Mouse (Mus musculus) olfactory bulb, adult 2 months (tissue): ENCODE results near the gene Ciz1. TPM values are rescaled to one million over a fixed set of nuclear protein-coding genes. Genes with fewer than 3 reads are reported as not detected.

Experiments
- H3K27ac ChIP-seq: fragments of 200-500 bp; 2 replicates; pipeline ENCODE4 v1.5.1; 2012; ENCODE audit warnings: low read depth, low read length; ENCODE audit not compliant: insufficient read depth
- H3K4me1 ChIP-seq: fragments of 200-500 bp; 2 replicates; pipeline ENCODE4 v1.6.1; 2012; ENCODE audit warnings: low read length; ENCODE audit not compliant: control insufficient read depth, insufficient read depth
- H3K4me3 ChIP-seq: fragments of 200-500 bp; 2 replicates; pipeline ENCODE4 v1.5.1; 2012; ENCODE audit warnings: mild to moderate bottlenecking, low read depth, low read length, moderate library complexity; ENCODE audit not compliant: insufficient read depth
- CTCF ChIP-seq: fragments of 200-500 bp; IDR thresholded peaks from 2 replicates; pipeline ENCODE4 v1.5.1; 2012; ENCODE audit warnings: low read depth, mild to moderate bottlenecking, low read length, moderate library complexity; ENCODE audit not compliant: insufficient read depth
- POLR2A ChIP-seq: fragments of 200-500 bp; IDR thresholded peaks from 2 replicates; pipeline ENCODE4 v1.6.1; 2012; ENCODE audit warnings: mild to moderate bottlenecking, low read depth, low read length, moderate library complexity; ENCODE audit not compliant: insufficient read depth
- WGBS: fragments of 180-500 bp; shearing (Covaris S2); methylation state at CpG from one replicate; pipeline ENCODE4 v1.1.7; 2018; 5-methylcytosine and 5-hydroxymethylcytosine counted together
- polyA plus RNA-seq: library from polyadenylated mRNA; stranded (reverse); fragments of >200 nt; gene quantifications from 2 replicates; pipeline ENCODE4 v1.2.4, GENCODE M21; 2012; ENCODE audit warnings: low replicate concordance; ENCODE audit not compliant: missing spikeins, insufficient read depth, insufficient read length

The Ciz1 gene
- polyA plus RNA-seq, 1 experiment, result not detected

DNA sequence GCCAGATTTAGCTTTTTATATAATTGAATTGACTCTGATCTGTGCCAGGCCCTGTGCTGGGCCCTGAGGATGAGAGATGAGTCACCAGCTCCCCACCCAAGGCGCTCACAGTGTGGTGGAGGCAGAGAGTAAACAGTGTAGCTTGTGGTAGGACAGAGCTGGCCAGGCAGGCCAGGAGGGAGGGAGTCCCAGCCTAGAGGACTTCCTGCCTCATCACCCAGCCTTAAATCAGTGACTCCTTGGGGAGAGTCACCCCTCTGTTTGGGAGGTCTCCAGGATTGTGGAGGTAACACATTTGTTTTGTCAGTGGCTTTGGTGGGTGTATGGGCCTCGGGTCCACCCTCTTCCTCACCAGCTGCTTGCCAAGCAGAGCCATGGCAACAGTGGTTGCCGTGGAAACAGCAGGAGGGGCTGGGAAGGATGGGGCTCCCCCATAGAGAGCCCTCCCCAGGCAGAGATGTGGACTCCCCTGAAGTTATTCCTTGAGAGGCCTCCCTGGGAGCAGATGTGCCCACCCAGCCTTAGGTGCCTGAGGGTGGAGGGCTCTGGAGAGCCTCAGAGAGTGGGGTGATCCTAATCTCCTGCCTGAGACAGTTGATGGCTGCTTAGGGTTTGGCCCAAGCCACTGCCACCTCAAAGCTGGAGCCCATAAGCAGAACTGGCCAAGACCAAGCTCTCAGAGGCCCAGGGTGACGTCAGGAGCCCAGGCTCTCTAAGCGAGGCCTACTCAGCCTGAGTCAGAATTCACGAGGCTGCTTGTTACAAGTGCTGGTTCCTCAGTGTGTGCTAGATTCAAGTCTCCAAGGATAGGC, 9.4 kb upstream of the Ciz1 start:
- Histone ChIP-seq H3K4me3 (no peak overlapping the region), H3K4me1 (peaks cover 62% of the 10 kb centered on the region)
- TF ChIP-seq CTCF (no peak), POLR2A (no peak)

DNA sequence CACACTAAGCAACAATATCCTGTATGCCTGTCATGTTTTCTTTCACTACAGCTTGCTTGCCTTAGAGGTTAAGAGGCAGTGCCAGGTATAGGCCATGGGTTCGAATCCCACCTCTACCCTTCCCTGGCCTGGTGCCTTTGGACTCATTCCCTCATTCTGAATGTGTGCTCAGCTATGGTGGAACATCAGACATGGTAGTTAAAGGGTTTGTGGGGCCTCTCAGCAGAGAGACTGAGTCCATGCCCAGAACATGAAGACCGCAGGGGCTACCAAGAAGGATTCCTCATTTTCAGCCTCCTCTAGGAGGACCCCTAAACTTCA, 8.8 kb upstream of the Ciz1 start:
- WGBS, result 95% methylated on average over 2 of the region's 2 CpGs
- Histone ChIP-seq H3K4me3 (no peak overlapping the region), H3K4me1 (peaks cover 65% of the 10 kb centered on the region), H3K27ac (peak overlapping the region; percentile 97)
- TF ChIP-seq CTCF (no peak), POLR2A (no peak)

More for the DNA sequence above, 9.4 kb upstream of the Ciz1 start:
- WGBS, result 21% methylated on average over 6 of the region's 6 CpGs
- H3K27ac ChIP-seq, result peak overlapping the region; percentile 97

DNA sequence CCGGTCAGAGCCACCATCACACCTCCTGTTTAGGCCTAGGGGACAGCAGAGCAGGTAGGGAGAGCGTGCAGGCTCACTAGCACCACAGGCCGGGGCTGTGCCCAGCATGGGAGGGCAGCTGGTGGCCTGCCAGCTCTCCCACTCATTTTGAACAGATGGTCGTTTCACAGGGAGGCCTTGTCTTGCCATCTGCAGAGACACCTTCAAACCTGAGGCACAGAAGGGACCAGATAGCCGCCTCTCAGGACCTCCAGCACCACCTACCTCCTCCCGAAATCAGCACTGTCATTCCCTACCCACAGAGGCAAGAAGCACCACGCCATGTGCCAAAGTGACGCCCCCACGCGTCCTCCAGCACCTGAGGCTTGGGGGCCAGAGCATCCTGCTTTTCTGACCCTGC, 8.1 kb upstream of the Ciz1 start:
- WGBS, result 57% methylated on average over 10 of the region's 10 CpGs
- Histone ChIP-seq H3K4me1 (peaks cover 73% of the 10 kb centered on the region), H3K4me3 (no peak overlapping the region), H3K27ac (peak overlapping the region; percentile 97)
- no peak for TF ChIP-seq POLR2A

DNA sequence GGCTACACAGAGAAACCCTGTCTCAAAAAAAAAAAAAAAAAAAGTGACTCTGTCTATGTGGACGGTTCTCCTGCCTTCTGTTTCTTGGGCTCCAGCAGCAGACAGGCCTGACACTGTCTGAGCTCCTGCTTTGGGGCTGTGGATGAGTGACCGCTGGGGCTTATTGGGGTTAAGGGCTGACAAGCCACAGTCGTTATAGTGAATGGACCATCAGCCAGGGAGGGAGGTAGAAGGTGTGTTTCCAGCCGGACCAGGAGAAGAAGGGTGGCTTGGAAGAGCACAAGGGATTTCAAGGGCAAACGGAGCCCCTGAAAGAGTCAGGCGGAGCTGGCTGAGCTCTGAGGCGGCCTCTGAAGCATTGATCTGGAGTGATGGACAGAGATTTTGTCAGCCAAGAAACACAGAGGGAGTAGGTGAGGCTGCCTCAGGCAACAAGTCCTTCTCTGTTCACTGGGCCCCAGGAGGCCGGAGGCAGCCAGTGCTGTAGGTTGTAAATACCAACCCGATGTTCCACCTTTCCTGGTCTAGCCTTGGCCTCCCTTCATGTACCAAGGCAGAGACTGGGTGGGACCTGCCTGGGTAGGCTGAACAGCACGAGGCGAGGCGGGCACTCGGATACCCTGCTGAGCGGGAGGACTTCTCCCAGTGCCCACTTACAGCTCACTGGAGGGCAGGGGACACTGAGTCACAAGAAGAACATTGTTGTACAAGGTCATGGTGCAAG, 7.4 kb upstream of the Ciz1 start:
- Histone ChIP-seq H3K4me1 (peaks cover 77% of the 10 kb centered on the region), H3K27ac (peak overlapping the region; percentile 64), H3K4me3 (no peak overlapping the region)
- TF ChIP-seq CTCF, result no peak
- TF ChIP-seq POLR2A, result no peak
- WGBS, result 56% methylated on average over 14 of the region's 14 CpGs

DNA sequence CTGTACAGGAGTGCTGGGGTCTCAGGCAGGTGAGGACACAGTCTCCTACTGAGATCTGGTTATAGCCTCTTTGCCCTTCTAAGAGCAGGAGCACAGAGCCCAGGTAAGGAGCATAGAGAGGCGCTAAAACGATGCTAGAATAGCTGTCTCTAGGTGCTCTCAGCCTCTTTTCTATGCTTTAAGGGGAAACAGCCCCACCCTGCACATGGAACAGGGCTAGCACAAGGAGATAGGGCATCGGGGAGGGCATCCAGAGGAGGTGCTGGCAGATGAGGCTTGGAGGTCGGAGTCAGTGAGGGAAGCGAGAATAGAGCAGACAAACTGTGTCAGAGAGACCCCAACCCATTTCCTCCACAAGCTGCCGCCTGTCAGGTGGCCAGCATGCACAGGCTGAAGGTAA, 5.1 kb upstream of the Ciz1 start:
- H3K27ac ChIP-seq, result no peak overlapping the region
- no peak overlapping the region for H3K4me3 ChIP-seq
- peaks cover 77% of the 10 kb centered on the region for H3K4me1 ChIP-seq
- no peak for TF ChIP-seq CTCF
- TF ChIP-seq POLR2A, result no peak
- 67% methylated on average over 6 of the region's 6 CpGs for WGBS

DNA sequence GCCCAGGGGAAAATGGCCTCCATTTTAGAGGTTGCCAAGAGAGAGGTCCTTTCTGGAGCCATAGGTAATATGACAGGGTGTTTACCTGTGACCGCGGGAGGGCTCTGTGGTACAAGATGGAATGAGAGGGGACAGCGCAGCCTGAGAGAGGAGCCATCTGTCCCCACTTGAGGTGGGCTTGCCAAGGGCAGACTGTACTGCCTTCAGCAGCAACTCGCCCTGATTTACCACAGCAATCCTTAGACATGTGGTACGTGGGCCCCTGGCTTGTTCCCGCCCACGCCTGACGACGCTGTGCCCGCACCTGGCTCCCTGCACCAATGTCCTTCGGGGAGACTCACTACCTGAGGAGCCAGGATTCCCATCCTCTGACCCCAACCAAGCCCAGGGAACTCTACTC, 3.8 kb upstream of the Ciz1 start:
- Histone ChIP-seq H3K4me1 (peaks cover 67% of the 10 kb centered on the region), H3K4me3 (no peak overlapping the region), H3K27ac (peak overlapping the region; percentile 26)
- TF ChIP-seq POLR2A, result no peak
- no peak for TF ChIP-seq CTCF
- 69% methylated on average over 11 of the region's 11 CpGs for WGBS

DNA sequence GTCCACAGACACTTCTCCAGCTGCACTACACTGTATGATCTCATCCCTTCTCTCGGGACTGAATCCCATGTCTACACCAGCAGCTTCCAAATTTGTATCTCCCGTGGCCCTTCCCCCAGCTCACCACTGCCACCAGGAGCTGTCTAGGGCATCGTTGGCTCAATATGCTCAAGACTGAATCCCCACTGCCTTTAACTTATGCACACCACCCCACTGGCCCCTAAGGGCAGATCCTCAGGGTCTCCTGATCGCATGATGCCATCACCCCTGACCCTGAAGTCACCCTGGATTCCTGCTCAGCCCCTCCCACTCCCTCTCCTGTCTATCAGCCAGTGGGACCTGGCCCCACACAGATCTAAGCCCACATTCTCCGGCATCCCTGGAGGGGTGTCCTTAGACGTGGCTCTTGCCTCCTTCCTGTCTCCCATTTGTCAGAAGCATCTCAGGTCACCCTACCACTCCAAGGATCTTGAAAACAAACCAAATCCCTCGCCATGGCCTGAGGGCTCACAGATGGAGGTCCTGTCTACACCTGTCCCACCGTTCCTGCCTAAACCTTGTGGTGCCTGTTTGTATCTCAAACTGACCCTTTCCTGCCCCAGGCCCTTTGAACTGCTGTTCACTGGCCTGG, 2.4 kb upstream of the Ciz1 start:
- no peak for TF ChIP-seq POLR2A
- TF ChIP-seq CTCF, result no peak
- Histone ChIP-seq H3K27ac (peak overlapping the region; percentile 80), H3K4me3 (peak overlapping the region; percentile 36), H3K4me1 (peaks cover 53% of the 10 kb centered on the region)
- 44% methylated on average over 8 of the region's 8 CpGs for WGBS

DNA sequence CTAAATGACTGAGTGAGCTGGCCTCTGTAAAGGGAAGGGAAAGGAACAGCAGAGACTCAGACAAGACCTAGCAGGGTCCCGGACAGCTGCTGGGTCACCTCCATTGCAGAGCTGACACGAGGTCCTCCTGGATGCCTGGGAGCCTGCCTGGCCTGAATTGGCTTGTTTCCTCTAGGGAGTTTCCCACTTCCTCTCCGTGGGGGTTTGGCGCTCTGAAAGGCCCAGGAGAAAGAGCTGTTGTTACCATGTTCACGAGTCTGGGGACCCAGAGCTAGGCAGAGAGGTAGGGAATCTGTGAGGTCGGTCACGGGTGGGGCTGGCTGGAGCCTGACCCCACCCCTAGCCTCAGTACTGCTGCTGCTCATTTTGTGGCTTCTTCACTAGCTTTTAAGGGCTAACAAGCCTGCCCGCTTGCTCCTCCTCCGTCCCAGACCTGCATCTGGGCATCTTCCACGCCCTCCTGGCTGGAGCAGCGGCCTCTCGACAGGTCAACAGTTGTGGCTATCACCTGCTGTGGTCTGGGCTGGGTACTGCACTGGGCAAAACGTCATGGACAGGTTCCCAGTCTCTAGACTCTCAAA, 1.6 kb upstream of the Ciz1 start:
- Histone ChIP-seq H3K27ac (peak overlapping the region; percentile 80), H3K4me3 (peak overlapping the region; percentile 36), H3K4me1 (peaks cover 48% of the 10 kb centered on the region)
- TF ChIP-seq POLR2A, result no peak
- TF ChIP-seq CTCF, result no peak
- WGBS, result 33% methylated on average over 13 of the region's 13 CpGs
